ENCODE assay signal across 9 mouse cellular contexts in the genomic region with DNA sequence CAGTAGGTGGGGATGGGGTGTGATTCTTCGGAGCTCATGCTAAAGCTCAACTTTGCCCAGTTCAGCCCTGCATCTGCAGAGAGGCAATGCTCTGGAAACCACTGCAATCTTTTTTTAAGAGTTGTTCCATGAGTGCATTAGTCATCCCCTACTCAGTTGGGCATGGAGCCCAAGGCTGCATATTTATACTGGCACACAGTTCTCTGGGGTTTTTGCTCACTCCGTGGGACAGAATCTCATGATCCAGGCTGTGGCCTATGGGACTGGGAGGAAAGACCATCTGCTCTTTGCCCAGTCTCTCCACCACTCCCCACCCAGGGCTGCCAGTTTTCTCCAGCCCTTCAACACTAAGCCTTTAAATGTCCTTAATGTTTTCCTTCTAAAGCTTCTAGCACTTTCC. TPM values are rescaled to one million over a fixed set of nuclear protein-coding genes. Genes with fewer than 3 reads are reported as not detected.
DNase-seq lines count a peak whose midpoint lies in the region; ATAC-seq and TF ChIP-seq lines count a peak whose summit lies in the region.
"Had no signal": no experiment of that assay in that cellular context is flagged by ENCODE, and none has a peak within 500 bp of the region (broad histone marks: within the 10 kb centered on the region; RNA-seq: fewer than 3 reads in every experiment).

No protein-coding gene starts in this region.

- no peak overlapping the region for H3K9ac ChIP-seq in neural tube, embryonic 15.5 days (replicated peaks)
- H3K9ac ChIP-seq: limb, embryonic 12.5 days had no signal

- 0 out of 2 replicates have a peak overlapping the region, but pooled peaks have one; percentile 5 for H3K27ac ChIP-seq in testis, adult 2 months (ENCODE audit: control insufficient read depth, insufficient read depth, low read depth, low read length)
- no peak overlapping the region for H3K27ac ChIP-seq in neural tube, embryonic 15.5 days (replicated peaks)
- no peak overlapping the region for H3K27ac ChIP-seq in cerebellum, adult 2 months (ENCODE audit: insufficient read depth, low read length)
- H3K27ac ChIP-seq: limb, embryonic 12.5 days had no signal

- no peak for ATAC-seq in neural tube, embryonic 15.5 days (ENCODE audit: low FRiP score)

- H3K4me2 ChIP-seq in neural tube, embryonic 15.5 days = no peak overlapping the region
- H3K4me2 ChIP-seq: limb, embryonic 12.5 days had no signal

- no peaks in the 10 kb centered on the region for H3K36me3 ChIP-seq in testis, adult 2 months (ENCODE audit: control insufficient read depth, insufficient read depth, low read length)
- no peaks in the 10 kb centered on the region for H3K36me3 ChIP-seq in neural tube, embryonic 15.5 days
- H3K36me3 ChIP-seq: limb, embryonic 12.5 days had no signal

- WGBS in neural tube, embryonic 15.5 days = 85% methylated on average over 2 of the region's 2 CpGs
- WGBS in cerebellum, adult 2 months = 41% methylated on average over 2 of the region's 2 CpGs

- peaks cover 3% of the 10 kb centered on the region; the same call in 1 of the 2 replicates for H3K4me1 ChIP-seq in testis, adult 2 months (ENCODE audit: control insufficient read depth, insufficient read depth, low read length)
- no peaks in the 10 kb centered on the region for H3K4me1 ChIP-seq in neural tube, embryonic 15.5 days
- H3K4me1 ChIP-seq in cerebellum, adult 2 months (ENCODE audit: control insufficient read depth, insufficient read depth, low read length) = no peaks in the 10 kb centered on the region
- H3K4me1 ChIP-seq: limb, embryonic 12.5 days had no signal

- H3K27me3 ChIP-seq in testis, adult 2 months (ENCODE audit: control insufficient read depth, insufficient read depth, low read length) = no peaks in the 10 kb centered on the region
- H3K27me3 ChIP-seq in neural tube, embryonic 15.5 days (replicated peaks) = no peaks in the 10 kb centered on the region
- H3K27me3 ChIP-seq in cerebellum, adult 2 months (ENCODE audit: control insufficient read depth, insufficient read depth, low read length) = no peaks in the 10 kb centered on the region
- H3K27me3 ChIP-seq: limb, embryonic 12.5 days had no signal

- H3K4me3 ChIP-seq in testis, adult 2 months (ENCODE audit: control insufficient read depth, low read depth, low read length) = no peak overlapping the region
- no peak overlapping the region for H3K4me3 ChIP-seq in neural tube, embryonic 15.5 days (replicated peaks)
- H3K4me3 ChIP-seq in cerebellum, adult 2 months (replicated peaks; ENCODE audit: insufficient read depth, low read depth, low read length) = no peak overlapping the region
- H3K4me3 ChIP-seq: limb, embryonic 12.5 days had no signal

- intact Hi-C loops in left cerebral cortex, postnatal 14 days (cut with DNase I) = no loop called here

- no peaks in the 10 kb centered on the region for H3K9me3 ChIP-seq in neural tube, embryonic 15.5 days (replicated peaks)

- TF ChIP-seq CTCF in testis, adult 2 months (IDR thresholded peaks at IDR 0.05; ENCODE audit: control insufficient read depth, insufficient read depth, insufficient replicate concordance, low read depth, low read length) = no peak
- TF ChIP-seq CTCF in cerebellum, adult 2 months (IDR thresholded peaks at IDR 0.05; ENCODE audit: borderline replicate concordance, insufficient read depth, low read depth, low read length) = no peak

- peak; percentile 63 for DNase-seq in ovary, adult 18-20 months (ENCODE audit: low spot score)
- DNase-seq in ovary, postnatal 10 days (ENCODE audit: low spot score) = no peak
- DNase-seq in frontal cortex, adult 2 months (ENCODE audit: extremely low spot score in 1 of 2, low spot score in 1 of 2) = peak; percentile 49 to 85
- peak; percentile 58 to 64 for DNase-seq in left cerebral cortex, postnatal 14 days (ENCODE audit: low spot score in 2 of 2)
- no peak for DNase-seq in cerebellum, adult 2 months
- DNase-seq in thymus, postnatal 36 days = no peak

- no peak for TF ChIP-seq POLR2A in testis, adult 2 months (IDR thresholded peaks at IDR 0.05; ENCODE audit: control insufficient read depth, low read depth, low read length)
- TF ChIP-seq POLR2A in cerebellum, adult 2 months (IDR thresholded peaks at IDR 0.05; ENCODE audit: borderline replicate concordance, insufficient read depth, low read length) = no peak

RNA-seq across cellular contexts. Expression of gene Hopx, which starts 40.0 kb away (rescaled TPM):
- polyA plus RNA-seq in frontal cortex, adult 2 months (2012; rRNA removed) = 75.1 and 105 TPM in 2 replicates
- total RNA-seq in left cerebral cortex, postnatal 14 days (2021) = 10 to 100 TPM; 21.4 to 26.3 TPM
- polyA plus RNA-seq in testis, adult 2 months (2012; rRNA removed) = 13.7 and 16.0 TPM in 2 replicates
- polyA plus RNA-seq in neural tube, embryonic 15.5 days (2015; fragmentation: Nextera tagmentation; extraction: Ambion mirVana) = 10.9 and 12.2 TPM in 2 replicates
- polyA plus RNA-seq in cerebellum, adult 2 months (2012; rRNA removed) = 238 and 272 TPM in 2 replicates
- polyA plus RNA-seq: limb, embryonic 12.5 days had no signal

RNA-seq across cellular contexts. Expression of gene Thegl, which starts 59.1 kb away (rescaled TPM):
- polyA plus RNA-seq in frontal cortex, adult 2 months (2012; rRNA removed) = 0.26 and 0.40 TPM in 2 replicates
- total RNA-seq in left cerebral cortex, postnatal 14 days (2021) = under 1 TPM; 0.55 to 0.83 TPM
- polyA plus RNA-seq in testis, adult 2 months (2012; rRNA removed) = 145 and 149 TPM in 2 replicates
- polyA plus RNA-seq in neural tube, embryonic 15.5 days (2015; fragmentation: Nextera tagmentation; extraction: Ambion mirVana) = 0.60 and 0.75 TPM in 2 replicates
- polyA plus RNA-seq in cerebellum, adult 2 months (2012; rRNA removed) = 0.74 and 0.86 TPM in 2 replicates
- polyA plus RNA-seq: limb, embryonic 12.5 days had no signal

Comparison
In these comparisons a context has a peak if more than half of its experiments do, and no peak if none do; other contexts are left out.
1. DNase-seq: peak in ovary, adult 18-20 months (single experiment), frontal cortex, adult 2 months (2 of 2) and left cerebral cortex, postnatal 14 days (2 of 2); none in ovary, postnatal 10 days (single experiment), cerebellum, adult 2 months (0 of 2) and thymus, postnatal 36 days (0 of 2).
2. RNA of gene Thegl, which starts 59.1 kb away (polyA plus RNA-seq): 145 to 149 TPM in testis, adult 2 months; 0.60 to 0.75 TPM in neural tube, embryonic 15.5 days, 0.74 to 0.86 TPM in cerebellum, adult 2 months and 0.26 to 0.40 TPM in frontal cortex, adult 2 months; every median in the first group is over 10 times any median in the second.